Mouse (Mus musculus): Measurements from ENCODE around the gene Marveld3. TPM values are rescaled to one million over a fixed set of nuclear protein-coding genes. Genes with fewer than 3 reads are reported as not detected.
A peak's percentile ranks its signal among the peaks of the same experiment; 100 is the strongest.

Gene Marveld3
- 0.42 and 1.2 TPM in 2 replicates for total RNA-seq (2014; rRNA removed)
- polyA plus RNA-seq (2015; fragmentation: Nextera tagmentation; extraction: Ambion mirVana), result 1.3 and 1.4 TPM in 2 replicates

- ATAC-seq (peak; percentile 86), DNase-seq (ENCODE audit: low spot score) (peak; percentile 77)
- no peaks in the 10 kb centered on the region for H3K9me3 ChIP-seq (ENCODE audit: low read length)
- 0 out of 2 replicates have a peak within 1 kb of the TSS, but pooled peaks have one; percentile 3 for H3K9ac ChIP-seq (replicated peaks; ENCODE audit: low read length)
- peak; percentile 88 for TF ChIP-seq CTCF (IDR thresholded peaks at IDR 0.05; ENCODE audit: low read depth)
- H3K27ac ChIP-seq, result no peak within 1 kb of the TSS
- peak within 1 kb of the TSS; percentile 58 for H3K4me2 ChIP-seq (ENCODE audit: low read depth, low read length)
- no peaks in the 10 kb centered on the region; the same call in 1 of the 2 replicates for H3K4me1 ChIP-seq (ENCODE audit: insufficient read depth, low read length)
- no peaks in the 10 kb centered on the region for H3K36me3 ChIP-seq (ENCODE audit: insufficient read depth, low read length)
- WGBS, result 2% methylated on average over 64 of the region's 64 CpGs
- peak within 1 kb of the TSS; percentile 38 for H3K4me3 ChIP-seq (ENCODE audit: low read length)
- H3K27me3 ChIP-seq (ENCODE audit: insufficient read depth, low read length), result 0 out of 2 replicates have a peak, but pooled peaks cover 10% of the 10 kb centered on the region
Observed at GRCm38 (mm10) chr8:109961693-109962367, at the start of gene Marveld3. Gene Marveld3, minus strand, starts transcription at chr8:109962203.

GRCm38 (mm10) chr8:110010868-110011267 is 48.9 kb upstream of the Marveld3 start:
- no peaks in the 10 kb centered on the region for H3K36me3 ChIP-seq (ENCODE audit: insufficient read depth, low read length)
- peak; percentile 79 for TF ChIP-seq CTCF (IDR thresholded peaks at IDR 0.05; ENCODE audit: low read depth)
- 34% methylated on average over 5 of the region's 5 CpGs for WGBS
- H3K4me3 ChIP-seq (ENCODE audit: low read length), result no peak overlapping the region
- H3K27me3 ChIP-seq (ENCODE audit: insufficient read depth, low read length), result no peaks in the 10 kb centered on the region
- H3K9ac ChIP-seq (replicated peaks; ENCODE audit: low read length), result no peak overlapping the region
- peaks cover 5% of the 10 kb centered on the region; the same call in 1 of the 2 replicates for H3K4me1 ChIP-seq (ENCODE audit: insufficient read depth, low read length)
- ATAC-seq (no peak), DNase-seq (ENCODE audit: low spot score) (peak; percentile 65)
- no peak overlapping the region for H3K4me2 ChIP-seq (ENCODE audit: low read depth, low read length)
- H3K27ac ChIP-seq, result no peak overlapping the region
- H3K9me3 ChIP-seq (ENCODE audit: low read length), result no peaks in the 10 kb centered on the region

GRCm38 (mm10) chr8:110008995-110009446 is 47.0 kb upstream of the Marveld3 start:
- WGBS, result 71% methylated on average over 8 of the region's 8 CpGs
- no peak for DNase-seq (ENCODE audit: low spot score)
- H3K9ac ChIP-seq (replicated peaks; ENCODE audit: low read length), result no peak overlapping the region
- no peak for ATAC-seq
- H3K27me3 ChIP-seq (ENCODE audit: insufficient read depth, low read length), result no peaks in the 10 kb centered on the region
- H3K4me2 ChIP-seq (ENCODE audit: low read depth, low read length), result no peak overlapping the region
- no peaks in the 10 kb centered on the region for H3K9me3 ChIP-seq (ENCODE audit: low read length)
- TF ChIP-seq CTCF (IDR thresholded peaks at IDR 0.05; ENCODE audit: low read depth), result no peak
- H3K4me1 ChIP-seq (ENCODE audit: insufficient read depth, low read length), result peaks cover 5% of the 10 kb centered on the region; the same call in 1 of the 2 replicates
- H3K36me3 ChIP-seq (ENCODE audit: insufficient read depth, low read length), result no peaks in the 10 kb centered on the region
- H3K4me3 ChIP-seq (ENCODE audit: low read length), result no peak overlapping the region
- no peak overlapping the region for H3K27ac ChIP-seq

GRCm38 (mm10) chr8:110008228-110008994 is 46.4 kb upstream of the Marveld3 start:
- no peak overlapping the region for H3K4me3 ChIP-seq (ENCODE audit: low read length)
- H3K9me3 ChIP-seq (ENCODE audit: low read length), result no peaks in the 10 kb centered on the region
- no peak overlapping the region for H3K27ac ChIP-seq
- H3K4me1 ChIP-seq (ENCODE audit: insufficient read depth, low read length), result peaks cover 5% of the 10 kb centered on the region; the same call in 1 of the 2 replicates
- 87% methylated on average over 26 of the region's 26 CpGs for WGBS
- no peak for ATAC-seq
- no peak for DNase-seq (ENCODE audit: low spot score)
- no peak for TF ChIP-seq CTCF (IDR thresholded peaks at IDR 0.05; ENCODE audit: low read depth)
- H3K27me3 ChIP-seq (ENCODE audit: insufficient read depth, low read length), result no peaks in the 10 kb centered on the region
- no peak overlapping the region for H3K4me2 ChIP-seq (ENCODE audit: low read depth, low read length)
- no peak overlapping the region for H3K9ac ChIP-seq (replicated peaks; ENCODE audit: low read length)
- H3K36me3 ChIP-seq (ENCODE audit: insufficient read depth, low read length), result no peaks in the 10 kb centered on the region

GRCm38 (mm10) chr8:110006312-110007023 is 44.5 kb upstream of the Marveld3 start:
- ATAC-seq (peak; percentile 79), DNase-seq (ENCODE audit: low spot score) (peak; percentile 75)
- Histone ChIP-seq H3K4me3 (ENCODE audit: low read length) (no peak overlapping the region), H3K9me3 (ENCODE audit: low read length) (no peaks in the 10 kb centered on the region), H3K4me1 (ENCODE audit: insufficient read depth, low read length) (peaks cover 5% of the 10 kb centered on the region; the same call in 1 of the 2 replicates), H3K27me3 (ENCODE audit: insufficient read depth, low read length) (no peaks in the 10 kb centered on the region), H3K4me2 (ENCODE audit: low read depth, low read length) (no peak overlapping the region), H3K9ac (replicated peaks; ENCODE audit: low read length) (no peak overlapping the region), H3K27ac (peak overlapping the region; percentile 75), H3K36me3 (ENCODE audit: insufficient read depth, low read length) (no peaks in the 10 kb centered on the region)
- WGBS, result 44% methylated on average over 17 of the region's 17 CpGs
- TF ChIP-seq CTCF (IDR thresholded peaks at IDR 0.05; ENCODE audit: low read depth), result no peak

- DNase-seq (ENCODE audit: low spot score) (no peak), ATAC-seq (no peak)
- Histone ChIP-seq H3K9ac (replicated peaks; ENCODE audit: low read length) (no peak overlapping the region), H3K4me3 (ENCODE audit: low read length) (no peak overlapping the region), H3K27ac (no peak overlapping the region), H3K4me2 (ENCODE audit: low read depth, low read length) (no peak overlapping the region), H3K9me3 (ENCODE audit: low read length) (no peaks in the 10 kb centered on the region), H3K27me3 (ENCODE audit: insufficient read depth, low read length) (no peaks in the 10 kb centered on the region), H3K36me3 (ENCODE audit: insufficient read depth, low read length) (no peaks in the 10 kb centered on the region), H3K4me1 (ENCODE audit: insufficient read depth, low read length) (peaks cover 5% of the 10 kb centered on the region; the same call in 1 of the 2 replicates)
- WGBS, result 88% methylated on average over 5 of the region's 5 CpGs
- TF ChIP-seq CTCF (IDR thresholded peaks at IDR 0.05; ENCODE audit: low read depth), result no peak
Observed at GRCm38 (mm10) chr8:110004300-110004699, 42.3 kb upstream of the Marveld3 start.
